Mouse (Mus musculus) ES-E14 (cell line): ENCODE measurements at regions not wholly inside any gene's neighbourhood (a gene's known extent, or its start where the extent isn't known, plus 50 kb on each side); places are given as distances from the start of the nearest gene placed in this dataset.

Experiments used
- DNase-seq: peaks from one replicate; pipeline ENCODE4 v3.0.0-alpha.2; 2013; ENCODE audit warnings: low read depth, low spot score
- H3K27ac ChIP-seq: 2 replicates; pipeline ENCODE4 v1.5.1; 2012; ENCODE audit warnings: low read depth, mild to moderate bottlenecking, low read length, moderate library complexity, mixed read lengths; ENCODE audit not compliant: poor library complexity, insufficient read depth, severe bottlenecking
- H3K36me3 ChIP-seq: 2 replicates; pipeline ENCODE4 v1.6.1; 2012; ENCODE audit warnings: mild to moderate bottlenecking, low read length, moderate library complexity, mixed read lengths; ENCODE audit not compliant: control insufficient read depth, poor library complexity, insufficient read depth, severe bottlenecking
- H3K4me1 ChIP-seq, 2 experiments: fragments of 150-350 bp in 1 of 2; sonication (generic) in 1 of 2; 2 replicates each; pipeline ENCODE4 v1.6.1; 2012; ENCODE audit warnings: low read length in 2 of 2, mild to moderate bottlenecking in 1 of 2, mixed read lengths in 1 of 2; ENCODE audit not compliant: control insufficient read depth in 2 of 2, insufficient read depth in 2 of 2, poor library complexity in 1 of 2
- H3K4me3 ChIP-seq, 2 experiments: fragments of 150-350 bp in 1 of 2; sonication (generic) in 1 of 2; 2 replicates each; pipeline ENCODE4 v1.5.1; 2012; ENCODE audit warnings: low read length in 2 of 2, low read depth in 1 of 2, mild to moderate bottlenecking in 1 of 2, mixed read lengths in 1 of 2; ENCODE audit not compliant: insufficient read depth in 1 of 2, poor library complexity in 1 of 2, severe bottlenecking in 1 of 2
- H3K9ac ChIP-seq: 2 replicates; pipeline ENCODE4 v1.6.1; 2012; ENCODE audit warnings: low read depth, mild to moderate bottlenecking, low read length, mixed read lengths; ENCODE audit not compliant: poor library complexity, insufficient read depth, severe bottlenecking
- H3K9me3 ChIP-seq: fragments of 150-350 bp; sonication (generic); 2 replicates; pipeline ENCODE4 v1.6.1; 2012; ENCODE audit warnings: low read depth, mild to moderate bottlenecking, low read length; ENCODE audit not compliant: control insufficient read depth, insufficient read depth
- CHD2 ChIP-seq: IDR thresholded peaks from 2 replicates; pipeline ENCODE4 v1.6.1; 2014; ENCODE audit warnings: mild to moderate bottlenecking, low read depth, low read length, inconsistent platforms
- HCFC1 ChIP-seq: IDR thresholded peaks from 2 replicates; pipeline ENCODE4 v1.6.1; 2012; ENCODE audit warnings: low read length, inconsistent platforms, borderline replicate concordance; ENCODE audit not compliant: insufficient read depth
- MAFK ChIP-seq: IDR thresholded peaks from 2 replicates; pipeline ENCODE4 v1.6.1; 2014; ENCODE audit warnings: mild to moderate bottlenecking, low read depth, low read length, inconsistent platforms; ENCODE audit not compliant: insufficient read depth
- ZC3H11A ChIP-seq: IDR thresholded peaks from 2 replicates; pipeline ENCODE4 v1.6.1; 2012; ENCODE audit warnings: low read depth, mild to moderate bottlenecking, inconsistent platforms, low read length, borderline replicate concordance
- ZNF384 ChIP-seq: IDR thresholded peaks from 2 replicates; pipeline ENCODE4 v1.6.1; 2012; ENCODE audit warnings: low read depth, low read length, inconsistent platforms
- in situ Hi-C, 2 experiments: fragments of 600-800 bp; cut with MboI; formaldehyde crosslinking; loops; one replicate each; pipeline ENCODE4 v1.15.1; 2025; ENCODE audit warnings: low sequenced_read_pairs in 2 of 2, inconsistent platforms in 1 of 2; ENCODE audit not compliant: unreplicated experiment in 2 of 2

- TF ChIP-seq MAFK = no peak
- no peak for TF ChIP-seq HCFC1
- no peak for TF ChIP-seq CHD2
- TF ChIP-seq ZC3H11A = no peak
- no peak for TF ChIP-seq ZNF384
- H3K36me3 ChIP-seq = no peaks in the 10 kb centered on the region
- no peaks in the 10 kb centered on the region for H3K9me3 ChIP-seq
- H3K27ac ChIP-seq = no peak overlapping the region
- no peak for DNase-seq
- H3K4me3 ChIP-seq = no peak overlapping the region
- H3K4me1 ChIP-seq = no peaks in the 10 kb centered on the region
- in situ Hi-C loops = no loop called here
- no peak overlapping the region for H3K9ac ChIP-seq
Measured at GRCm38 (mm10) chr9:41525534-41525933, 364.0 kb upstream of the Ubash3b start.

GRCm38 (mm10) chr9:41524591-41524990 lies 363.1 kb upstream of the Ubash3b start:
- no peak overlapping the region for H3K4me3 ChIP-seq
- no peak overlapping the region for H3K9ac ChIP-seq
- no peak for TF ChIP-seq MAFK
- TF ChIP-seq ZNF384 = no peak
- no peak for TF ChIP-seq ZC3H11A
- no peak for TF ChIP-seq CHD2
- no peak for TF ChIP-seq HCFC1
- H3K4me1 ChIP-seq = no peaks in the 10 kb centered on the region
- no peak for DNase-seq
- no peak overlapping the region for H3K27ac ChIP-seq
- no peaks in the 10 kb centered on the region for H3K36me3 ChIP-seq
- in situ Hi-C loops = no loop called here
- no peaks in the 10 kb centered on the region for H3K9me3 ChIP-seq

- no peak for DNase-seq
- no peak for TF ChIP-seq ZNF384
- no peak for TF ChIP-seq MAFK
- no peak for TF ChIP-seq HCFC1
- TF ChIP-seq CHD2 = no peak
- no peak for TF ChIP-seq ZC3H11A
- H3K36me3 ChIP-seq = no peaks in the 10 kb centered on the region
- no peak overlapping the region for H3K9ac ChIP-seq
- H3K4me1 ChIP-seq = no peaks in the 10 kb centered on the region
- H3K4me3 ChIP-seq = no peak overlapping the region
- in situ Hi-C loops = no loop called here
- H3K9me3 ChIP-seq = no peaks in the 10 kb centered on the region
- H3K27ac ChIP-seq = no peak overlapping the region
Measured at GRCm38 (mm10) chr9:41523969-41524368, 362.5 kb upstream of the Ubash3b start.

GRCm38 (mm10) chr9:41522302-41522701 lies 360.8 kb upstream of the Ubash3b start:
- Histone ChIP-seq H3K9me3 (no peaks in the 10 kb centered on the region), H3K4me3 (no peak overlapping the region), H3K4me1 (no peaks in the 10 kb centered on the region), H3K36me3 (no peaks in the 10 kb centered on the region), H3K27ac (no peak overlapping the region), H3K9ac (no peak overlapping the region)
- no peak for DNase-seq
- TF ChIP-seq CHD2 (no peak), HCFC1 (no peak), ZC3H11A (no peak), ZNF384 (no peak), MAFK (no peak)
- in situ Hi-C loops = no loop called here

GRCm38 (mm10) chr9:41517787-41518186 lies 356.3 kb upstream of the Ubash3b start:
- no peak overlapping the region for H3K27ac ChIP-seq
- in situ Hi-C loops = no loop called here

More at GRCm38 (mm10) chr9:41517787-41518186, 356.3 kb upstream of the Ubash3b start:
- H3K4me1 ChIP-seq = no peaks in the 10 kb centered on the region
- TF ChIP-seq MAFK (no peak), ZNF384 (no peak), HCFC1 (no peak)
- DNase-seq = no peak
- H3K9me3 ChIP-seq = no peaks in the 10 kb centered on the region
- no peaks in the 10 kb centered on the region for H3K36me3 ChIP-seq
- H3K9ac ChIP-seq = no peak overlapping the region
- H3K4me3 ChIP-seq = no peak overlapping the region
